Mouse (Mus musculus): ENCODE data around the gene Sar1b. TPM values are rescaled to one million over a fixed set of nuclear protein-coding genes. Genes with fewer than 3 reads are reported as not detected.

Sar1b gene
- polyA plus RNA-seq, 1 experiment from 2014 or later = 116 TPM

DNA sequence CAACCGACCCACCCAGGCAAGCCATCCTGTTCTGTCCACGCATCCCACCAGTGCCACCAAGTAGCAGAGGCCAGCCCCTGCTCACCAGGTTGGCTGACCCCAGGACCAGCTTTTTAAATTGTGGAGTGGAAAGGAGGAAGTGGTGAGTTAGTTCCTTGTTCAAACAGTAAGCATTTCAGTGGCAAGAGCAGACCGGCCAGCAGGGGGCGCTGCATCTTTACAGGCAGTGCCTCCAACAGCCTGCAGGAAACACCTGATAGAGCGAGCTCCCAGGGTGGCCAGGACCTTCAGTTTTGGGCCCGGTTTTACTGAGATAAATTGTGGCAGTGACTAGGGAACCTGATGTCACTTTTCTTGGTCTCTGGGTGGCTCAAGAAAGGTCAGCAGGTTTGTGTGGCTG, 54.3 kb downstream of the Sar1b start:
- Histone ChIP-seq H3K36me3 (ENCODE audit: control insufficient read depth, insufficient read depth, low read length) (no peaks in the 10 kb centered on the region), H3K4me1 (ENCODE audit: control insufficient read depth, insufficient read depth, low read length) (no peaks in the 10 kb centered on the region), H3K27ac (ENCODE audit: low read depth, low read length) (no peak overlapping the region), H3K9ac (ENCODE audit: low read depth, low read length) (no peak overlapping the region), H3K4me3 (ENCODE audit: low read length) (no peak overlapping the region), H3K9me3 (ENCODE audit: control insufficient read depth, low read length) (no peaks in the 10 kb centered on the region), H3K27me3 (ENCODE audit: control insufficient read depth, insufficient read depth, low read length) (no peaks in the 10 kb centered on the region), H3K4me2 (replicated peaks; ENCODE audit: low read depth, low read length) (no peak overlapping the region)
- ATAC-seq (ENCODE audit: low FRiP score, low TSS enrichment) = no peak
- WGBS = 41% methylated on average over 6 of the region's 6 CpGs

DNA sequence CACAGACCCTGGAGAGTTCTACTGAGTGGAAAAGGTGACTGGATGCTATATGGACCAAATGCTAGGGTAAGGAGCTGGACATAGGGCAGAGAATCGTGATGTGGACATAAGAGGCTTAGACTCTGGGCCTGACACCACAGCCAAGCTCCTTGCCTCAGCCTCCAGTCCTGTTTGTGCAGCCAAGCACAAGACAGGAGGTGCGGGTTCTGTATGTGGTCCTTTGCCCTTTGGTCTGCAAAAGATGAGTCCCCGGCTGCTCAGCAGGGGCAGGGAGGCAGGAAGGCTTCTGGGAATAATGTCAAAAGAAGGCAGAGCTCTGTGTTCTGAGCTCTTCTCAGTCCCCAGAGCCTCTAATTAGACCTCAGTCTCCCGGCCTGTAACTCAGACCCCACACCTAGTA, 55.4 kb downstream of the Sar1b start:
- Histone ChIP-seq H3K9me3 (ENCODE audit: control insufficient read depth, low read length) (no peaks in the 10 kb centered on the region), H3K36me3 (ENCODE audit: control insufficient read depth, insufficient read depth, low read length) (no peaks in the 10 kb centered on the region), H3K27ac (ENCODE audit: low read depth, low read length) (no peak overlapping the region), H3K4me3 (ENCODE audit: low read length) (no peak overlapping the region), H3K4me2 (replicated peaks; ENCODE audit: low read depth, low read length) (no peak overlapping the region), H3K9ac (ENCODE audit: low read depth, low read length) (no peak overlapping the region), H3K4me1 (ENCODE audit: control insufficient read depth, insufficient read depth, low read length) (no peaks in the 10 kb centered on the region), H3K27me3 (ENCODE audit: control insufficient read depth, insufficient read depth, low read length) (no peaks in the 10 kb centered on the region)
- ATAC-seq (ENCODE audit: low FRiP score, low TSS enrichment) = no peak
- WGBS = 87% methylated on average over 4 of the region's 4 CpGs

DNA sequence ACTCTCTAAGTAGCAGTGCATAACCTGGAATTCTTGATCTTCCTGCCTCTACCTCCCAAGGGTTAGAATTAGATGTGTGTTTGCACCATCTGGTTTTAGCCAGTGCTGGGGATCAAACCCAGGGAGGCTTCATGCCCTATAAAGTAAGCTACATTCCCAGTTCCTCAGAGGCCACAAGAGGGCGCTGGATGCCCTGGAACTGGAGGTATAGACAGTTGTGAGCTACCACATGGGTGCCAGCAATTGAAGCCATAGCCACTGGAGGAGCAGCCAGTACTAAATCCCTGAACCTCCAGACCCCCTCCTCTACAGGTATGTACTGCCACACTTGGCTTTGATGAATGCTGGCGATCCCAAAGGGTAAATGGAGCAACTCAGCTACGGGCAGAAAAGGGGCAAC, 56.5 kb downstream of the Sar1b start:
- no peaks in the 10 kb centered on the region for H3K27me3 ChIP-seq (ENCODE audit: control insufficient read depth, insufficient read depth, low read length)
- H3K4me3 ChIP-seq (ENCODE audit: low read length) = no peak overlapping the region
- H3K9ac ChIP-seq (ENCODE audit: low read depth, low read length) = no peak overlapping the region
- no peaks in the 10 kb centered on the region for H3K9me3 ChIP-seq (ENCODE audit: control insufficient read depth, low read length)
- no peaks in the 10 kb centered on the region for H3K36me3 ChIP-seq (ENCODE audit: control insufficient read depth, insufficient read depth, low read length)
- H3K4me2 ChIP-seq (replicated peaks; ENCODE audit: low read depth, low read length) = no peak overlapping the region
- H3K27ac ChIP-seq (ENCODE audit: low read depth, low read length) = no peak overlapping the region
- no peaks in the 10 kb centered on the region for H3K4me1 ChIP-seq (ENCODE audit: control insufficient read depth, insufficient read depth, low read length)
- ATAC-seq (ENCODE audit: low FRiP score, low TSS enrichment) = no peak
- 72% methylated on average over 3 of the region's 3 CpGs for WGBS

DNA sequence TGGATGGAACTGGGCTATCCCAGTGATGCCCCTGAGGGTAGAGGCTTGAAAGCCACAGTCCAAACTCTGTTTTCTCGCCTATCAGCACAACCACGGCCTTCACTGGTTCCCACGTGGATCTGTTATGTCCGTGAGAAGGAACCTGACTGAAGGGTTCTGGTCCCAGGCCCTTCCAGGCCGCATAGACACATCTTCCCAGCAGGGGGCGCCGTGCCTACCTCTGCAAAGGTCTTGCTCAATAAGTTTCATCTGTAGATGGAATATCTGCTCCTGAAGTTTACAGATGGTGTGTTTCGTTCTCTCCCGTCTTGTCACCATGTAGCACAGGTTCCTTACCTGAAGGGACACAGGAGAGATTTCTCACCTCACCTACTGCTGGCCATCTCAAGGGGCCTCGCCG, 57.4 kb downstream of the Sar1b start:
- Histone ChIP-seq H3K27ac (ENCODE audit: low read depth, low read length) (no peak overlapping the region), H3K9ac (ENCODE audit: low read depth, low read length) (no peak overlapping the region), H3K27me3 (ENCODE audit: control insufficient read depth, insufficient read depth, low read length) (no peaks in the 10 kb centered on the region), H3K9me3 (ENCODE audit: control insufficient read depth, low read length) (no peaks in the 10 kb centered on the region), H3K4me2 (replicated peaks; ENCODE audit: low read depth, low read length) (no peak overlapping the region), H3K36me3 (ENCODE audit: control insufficient read depth, insufficient read depth, low read length) (no peaks in the 10 kb centered on the region), H3K4me3 (ENCODE audit: low read length) (no peak overlapping the region), H3K4me1 (ENCODE audit: control insufficient read depth, insufficient read depth, low read length) (no peaks in the 10 kb centered on the region)
- ATAC-seq (ENCODE audit: low FRiP score, low TSS enrichment) = no peak
- WGBS = 45% methylated on average over 11 of the region's 11 CpGs

DNA sequence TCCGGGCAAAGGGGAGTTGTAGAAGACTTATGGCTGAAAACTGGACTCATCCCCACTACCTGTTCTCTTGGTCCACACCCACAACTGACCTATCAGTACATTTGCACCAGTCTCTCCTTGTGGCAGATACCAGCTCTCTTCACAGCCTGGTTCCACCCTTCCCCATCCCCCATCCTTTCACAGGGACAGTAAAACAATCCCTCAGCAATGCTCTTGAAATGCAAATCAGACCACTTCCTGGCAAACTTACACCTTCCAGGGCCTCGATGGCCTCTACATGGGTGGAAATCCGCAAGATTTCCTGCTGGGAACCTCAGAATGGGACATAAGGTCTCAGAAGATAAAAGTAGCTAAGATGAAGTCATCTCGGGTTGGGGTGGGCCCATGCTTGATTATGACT, 59.2 kb downstream of the Sar1b start:
- no peaks in the 10 kb centered on the region for H3K27me3 ChIP-seq (ENCODE audit: control insufficient read depth, insufficient read depth, low read length)

DNA sequence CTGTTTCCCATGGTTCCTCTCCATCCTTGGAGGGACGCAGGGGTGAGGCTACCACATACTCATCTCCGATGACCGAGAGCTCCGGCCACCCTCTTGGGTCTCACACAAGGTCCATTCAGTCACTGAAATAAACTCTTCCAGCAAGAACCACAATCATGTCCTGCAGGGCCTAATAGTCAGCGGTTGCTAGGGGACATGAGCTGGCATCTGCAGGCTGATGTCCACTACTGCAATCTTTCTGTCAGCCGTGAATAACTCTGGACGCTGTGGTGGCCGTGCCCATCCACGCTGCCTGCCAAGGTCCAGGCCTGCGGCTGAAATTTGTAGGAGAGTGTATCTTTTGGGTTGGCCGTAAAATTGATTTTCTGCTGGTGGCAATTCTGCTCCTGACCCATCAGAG, 59.8 kb downstream of the Sar1b start:
- WGBS = 79% methylated on average over 11 of the region's 11 CpGs
- Histone ChIP-seq H3K9me3 (ENCODE audit: control insufficient read depth, low read length) (no peaks in the 10 kb centered on the region), H3K27ac (ENCODE audit: low read depth, low read length) (no peak overlapping the region), H3K4me1 (ENCODE audit: control insufficient read depth, insufficient read depth, low read length) (no peaks in the 10 kb centered on the region), H3K36me3 (ENCODE audit: control insufficient read depth, insufficient read depth, low read length) (no peaks in the 10 kb centered on the region), H3K4me3 (ENCODE audit: low read length) (no peak overlapping the region), H3K27me3 (ENCODE audit: control insufficient read depth, insufficient read depth, low read length) (no peaks in the 10 kb centered on the region), H3K9ac (ENCODE audit: low read depth, low read length) (no peak overlapping the region), H3K4me2 (replicated peaks; ENCODE audit: low read depth, low read length) (no peak overlapping the region)
- no peak for ATAC-seq (ENCODE audit: low FRiP score, low TSS enrichment)

More for the DNA sequence above, 59.2 kb downstream of the Sar1b start:
- Histone ChIP-seq H3K27ac (ENCODE audit: low read depth, low read length) (no peak overlapping the region), H3K4me1 (ENCODE audit: control insufficient read depth, insufficient read depth, low read length) (no peaks in the 10 kb centered on the region), H3K9ac (ENCODE audit: low read depth, low read length) (no peak overlapping the region), H3K36me3 (ENCODE audit: control insufficient read depth, insufficient read depth, low read length) (no peaks in the 10 kb centered on the region), H3K4me2 (replicated peaks; ENCODE audit: low read depth, low read length) (no peak overlapping the region), H3K9me3 (ENCODE audit: control insufficient read depth, low read length) (no peaks in the 10 kb centered on the region), H3K4me3 (ENCODE audit: low read length) (no peak overlapping the region)
- WGBS = 17% methylated on average over 4 of the region's 4 CpGs
- ATAC-seq (ENCODE audit: low FRiP score, low TSS enrichment) = no peak

DNA sequence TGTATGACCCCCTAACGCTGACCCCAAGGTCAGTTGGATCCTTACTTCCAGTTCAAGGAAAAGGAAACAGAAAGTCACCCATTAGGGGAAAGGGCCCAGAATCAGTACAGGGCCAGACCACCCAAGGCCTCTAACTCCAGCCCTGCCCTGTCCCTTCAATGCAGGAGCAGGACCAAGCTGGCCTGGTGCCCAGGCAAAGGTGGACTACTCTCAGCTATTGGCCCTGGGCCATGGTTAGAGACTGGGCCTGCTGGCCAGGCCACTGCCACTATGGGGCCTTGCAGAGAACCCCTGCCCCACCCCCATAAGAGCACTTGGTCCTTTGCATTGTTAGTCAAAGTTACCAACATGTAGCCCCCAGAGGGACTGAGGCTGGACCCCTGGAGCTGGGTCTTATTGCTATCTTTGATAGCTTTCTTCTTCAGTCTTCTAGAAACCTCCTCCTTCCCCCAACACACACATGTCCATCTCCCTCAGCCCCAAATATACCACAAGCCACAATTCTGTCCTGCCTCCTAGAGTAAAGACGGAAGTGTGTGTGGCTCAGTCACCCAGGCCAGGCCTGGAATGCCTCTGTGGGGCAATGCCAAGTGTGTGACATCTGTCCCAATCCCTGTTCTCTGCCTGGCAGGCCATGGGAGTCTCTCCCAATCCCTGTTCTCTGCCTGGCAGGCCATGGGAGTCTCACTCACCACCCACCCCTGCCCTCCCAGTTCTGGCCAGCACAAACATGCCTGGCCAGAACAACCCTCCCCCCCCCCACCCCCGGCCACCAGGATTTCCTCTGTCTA, 60.7 kb downstream of the Sar1b start:
- Histone ChIP-seq H3K4me1 (ENCODE audit: control insufficient read depth, insufficient read depth, low read length) (no peaks in the 10 kb centered on the region), H3K9ac (ENCODE audit: low read depth, low read length) (no peak overlapping the region), H3K36me3 (ENCODE audit: control insufficient read depth, insufficient read depth, low read length) (no peaks in the 10 kb centered on the region), H3K4me2 (replicated peaks; ENCODE audit: low read depth, low read length) (no peak overlapping the region), H3K9me3 (ENCODE audit: control insufficient read depth, low read length) (no peaks in the 10 kb centered on the region), H3K4me3 (ENCODE audit: low read length) (no peak overlapping the region), H3K27me3 (ENCODE audit: control insufficient read depth, insufficient read depth, low read length) (no peaks in the 10 kb centered on the region), H3K27ac (ENCODE audit: low read depth, low read length) (no peak overlapping the region)
- WGBS = 89% methylated on average over 3 of the region's 3 CpGs
- no peak for ATAC-seq (ENCODE audit: low FRiP score, low TSS enrichment)

DNA sequence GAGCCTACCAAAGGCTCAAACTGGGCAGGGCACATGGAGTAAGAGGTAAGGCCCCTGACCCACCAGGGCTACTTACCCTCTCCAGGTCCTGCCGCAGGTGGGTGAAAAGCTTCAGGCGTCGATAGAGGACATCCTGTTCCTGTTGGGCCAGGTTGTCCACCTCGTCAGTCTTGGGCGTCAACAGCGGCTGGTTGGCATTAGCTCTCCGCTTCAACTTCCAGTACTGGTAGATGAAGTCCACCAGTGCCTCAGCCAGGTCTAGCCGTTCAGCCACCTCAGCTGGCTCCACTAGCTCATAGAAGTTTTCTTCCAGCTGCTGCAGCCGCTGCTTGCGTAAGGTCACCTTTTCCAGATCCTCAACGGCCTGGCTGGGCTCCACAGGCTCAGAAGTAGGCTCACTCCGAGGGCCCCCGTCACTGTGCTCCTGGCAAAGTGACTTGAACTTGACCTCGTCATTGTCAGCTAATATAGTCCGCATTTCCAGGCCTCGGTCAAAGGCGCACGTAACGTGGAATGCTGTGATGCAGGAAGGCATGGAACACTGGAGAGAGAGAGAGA, 61.5 kb downstream of the Sar1b start:
- no peaks in the 10 kb centered on the region for H3K9me3 ChIP-seq (ENCODE audit: control insufficient read depth, low read length)
- no peak overlapping the region for H3K4me2 ChIP-seq (replicated peaks; ENCODE audit: low read depth, low read length)
- H3K9ac ChIP-seq (ENCODE audit: low read depth, low read length) = no peak overlapping the region
- H3K36me3 ChIP-seq (ENCODE audit: control insufficient read depth, insufficient read depth, low read length) = no peaks in the 10 kb centered on the region
- 89% methylated on average over 19 of the region's 19 CpGs for WGBS
- no peak overlapping the region for H3K27ac ChIP-seq (ENCODE audit: low read depth, low read length)
- no peaks in the 10 kb centered on the region for H3K4me1 ChIP-seq (ENCODE audit: control insufficient read depth, insufficient read depth, low read length)
- ATAC-seq (ENCODE audit: low FRiP score, low TSS enrichment) = no peak
- H3K27me3 ChIP-seq (ENCODE audit: control insufficient read depth, insufficient read depth, low read length) = no peaks in the 10 kb centered on the region
- no peak overlapping the region for H3K4me3 ChIP-seq (ENCODE audit: low read length)

DNA sequence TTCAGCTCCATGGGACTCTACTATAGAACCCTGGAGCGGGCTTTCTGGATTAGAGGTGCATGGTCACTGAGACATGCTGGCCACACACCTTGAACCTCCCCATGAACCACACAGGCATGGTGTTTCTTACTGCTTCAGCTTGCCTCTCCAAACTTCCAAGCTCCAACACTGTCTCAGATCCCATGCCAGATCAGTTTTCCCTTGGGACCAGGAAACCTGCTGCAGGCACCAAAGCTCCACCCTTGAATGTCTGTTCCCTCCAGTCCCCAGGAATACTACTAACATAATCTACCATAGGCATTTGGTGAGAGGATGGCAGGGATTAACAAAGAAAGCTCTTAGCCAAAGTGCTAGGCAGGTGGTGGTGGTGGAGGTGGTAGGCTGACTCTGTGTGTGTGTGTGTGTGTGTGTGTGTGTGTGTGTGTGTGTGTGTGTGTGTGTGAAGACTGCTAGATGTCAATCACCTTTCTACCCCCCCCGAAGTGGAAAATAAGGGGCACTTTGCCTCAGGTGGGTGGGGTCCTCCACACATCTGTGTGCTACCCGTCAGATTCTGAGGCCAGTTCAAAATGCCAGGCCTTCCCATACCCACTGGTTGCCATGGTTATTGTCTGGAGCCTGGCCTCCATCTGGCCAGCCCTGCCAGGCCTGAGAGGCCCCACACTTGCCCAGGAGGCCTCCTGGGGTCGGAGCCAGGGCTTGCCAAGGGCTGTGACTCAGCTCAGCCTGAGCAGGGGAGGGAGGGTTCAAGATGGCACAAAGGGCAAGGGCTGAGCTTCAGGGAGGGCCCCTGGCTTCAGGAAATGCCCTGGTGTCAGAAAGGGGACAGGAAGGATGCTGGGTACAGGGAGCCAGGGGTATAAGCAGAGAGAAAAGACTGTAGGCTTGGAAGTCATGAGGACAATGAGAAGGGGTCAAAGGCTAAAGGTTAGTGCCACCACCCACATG, 68.7 kb downstream of the Sar1b start:
- no peak overlapping the region for H3K4me3 ChIP-seq (ENCODE audit: low read length)
- 77% methylated on average over 4 of the region's 4 CpGs for WGBS
- no peak overlapping the region for H3K9ac ChIP-seq (ENCODE audit: low read depth, low read length)
- no peak overlapping the region for H3K4me2 ChIP-seq (replicated peaks; ENCODE audit: low read depth, low read length)
- H3K36me3 ChIP-seq (ENCODE audit: control insufficient read depth, insufficient read depth, low read length) = no peaks in the 10 kb centered on the region
- H3K4me1 ChIP-seq (ENCODE audit: control insufficient read depth, insufficient read depth, low read length) = no peaks in the 10 kb centered on the region
- no peaks in the 10 kb centered on the region for H3K9me3 ChIP-seq (ENCODE audit: control insufficient read depth, low read length)
- ATAC-seq (ENCODE audit: low FRiP score, low TSS enrichment) = no peak
- no peaks in the 10 kb centered on the region for H3K27me3 ChIP-seq (ENCODE audit: control insufficient read depth, insufficient read depth, low read length)
- H3K27ac ChIP-seq (ENCODE audit: low read depth, low read length) = no peak overlapping the region

Data from kidney, embryonic 14.5 days (tissue).